Comparison of ENCODE assay signal across 25 mouse cellular contexts in the genomic region with DNA sequence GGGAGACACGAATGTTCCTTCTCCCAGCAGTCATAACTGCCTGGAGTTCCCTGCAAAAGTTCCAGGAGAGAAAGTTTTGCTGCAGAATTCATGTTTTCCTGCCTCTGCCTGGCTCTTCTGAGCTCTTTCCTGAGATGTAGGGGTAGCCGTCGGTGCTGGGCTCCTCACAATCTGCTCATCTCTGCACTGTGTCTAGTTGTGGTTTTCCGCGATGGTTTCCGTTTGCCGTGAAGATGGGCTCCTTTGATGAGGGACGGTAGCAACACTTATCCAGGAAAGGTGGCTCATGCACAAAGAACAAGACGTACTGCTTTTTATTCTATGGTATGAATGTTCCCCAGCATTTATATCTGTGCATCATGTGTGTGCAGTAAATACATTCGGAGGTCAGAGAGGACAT. TPM values are rescaled to one million over a fixed set of nuclear protein-coding genes. Genes with fewer than 3 reads are reported as not detected.
A peak's percentile ranks its signal among the peaks of the same experiment; 100 is the strongest.
DNase-seq lines count a peak whose midpoint lies in the region; ATAC-seq and TF ChIP-seq lines count a peak whose summit lies in the region.
"Had no signal": no experiment of that assay in that cellular context is flagged by ENCODE, and none has a peak within 500 bp of the region (broad histone marks: within the 10 kb centered on the region; RNA-seq: fewer than 3 reads in every experiment).

No protein-coding gene starts in this region.

- no peak for TF ChIP-seq POLR2A in spleen, adult 2 months (IDR thresholded peaks at IDR 0.05; ENCODE audit: low read depth, low read length)

- H3K4me3 ChIP-seq in spleen, adult 2 months (ENCODE audit: extremely low read depth, insufficient read depth, insufficient read length): no peak overlapping the region
- no peak overlapping the region for H3K4me3 ChIP-seq in midbrain, embryonic 15.5 days
- H3K4me3 ChIP-seq in lung, postnatal 0 days (ENCODE audit: low read depth, low read length): no peak overlapping the region
- H3K4me3 ChIP-seq: embryonic facial prominence, embryonic 12.5 days; forebrain, embryonic 12.5 days; gastrocnemius, adult 2 months; hindbrain, embryonic 15.5 days; midbrain, embryonic 13.5 days; neural tube, embryonic 12.5 days had no signal

- no peak for TF ChIP-seq EP300 in lung, postnatal 0 days (IDR thresholded peaks at IDR 0.05)

- peaks cover 7% of the 10 kb centered on the region; the same call in 1 of the 2 replicates for H3K4me1 ChIP-seq in spleen, adult 2 months (ENCODE audit: control insufficient read depth, insufficient read depth, insufficient read length)
- H3K4me1 ChIP-seq in midbrain, embryonic 15.5 days: no peaks in the 10 kb centered on the region
- no peaks in the 10 kb centered on the region for H3K4me1 ChIP-seq in lung, postnatal 0 days (ENCODE audit: insufficient read depth, low read depth, low read length)
- H3K4me1 ChIP-seq: embryonic facial prominence, embryonic 12.5 days; neural tube, embryonic 12.5 days had no signal

- H3K27me3 ChIP-seq in spleen, adult 2 months (ENCODE audit: control insufficient read depth, insufficient read depth, low read length): no peaks in the 10 kb centered on the region
- H3K27me3 ChIP-seq in midbrain, embryonic 15.5 days (replicated peaks): no peaks in the 10 kb centered on the region
- no peaks in the 10 kb centered on the region for H3K27me3 ChIP-seq in lung, postnatal 0 days (replicated peaks; ENCODE audit: insufficient read depth, low read length)
- H3K27me3 ChIP-seq: embryonic facial prominence, embryonic 12.5 days; hindbrain, embryonic 15.5 days; midbrain, embryonic 13.5 days; neural tube, embryonic 12.5 days had no signal

- no peaks in the 10 kb centered on the region for H3K36me3 ChIP-seq in spleen, adult 2 months (ENCODE audit: control insufficient read depth, insufficient read depth, low read length)
- H3K36me3 ChIP-seq in midbrain, embryonic 15.5 days (replicated peaks): no peaks in the 10 kb centered on the region
- H3K36me3 ChIP-seq in lung, postnatal 0 days (ENCODE audit: insufficient read depth, low read length): no peaks in the 10 kb centered on the region
- H3K36me3 ChIP-seq: embryonic facial prominence, embryonic 12.5 days; forebrain, embryonic 12.5 days; G1E; hindbrain, embryonic 15.5 days; midbrain, embryonic 13.5 days; neural tube, embryonic 12.5 days had no signal

- TF ChIP-seq CTCF in spleen, adult 2 months (IDR thresholded peaks at IDR 0.05; ENCODE audit: extremely low read depth, insufficient read depth, insufficient read length, insufficient replicate concordance): no peak
- no peak for TF ChIP-seq CTCF in lung, postnatal 0 days (IDR thresholded peaks at IDR 0.05)

- DNase-seq in spleen, adult 2 months (ENCODE audit: low read depth in 1 of 2, low spot score in 2 of 2): peak; percentile 29 to 36
- DNase-seq in spleen, adult 18-20 months: no peak
- peak; percentile 67 for DNase-seq in thymus, postnatal 14 days
- no peak for DNase-seq in adrenal gland, adult 18-20 months (ENCODE audit: low spot score in 2 of 2)
- DNase-seq in lung, postnatal 0 days (ENCODE audit: low spot score): no peak
- DNase-seq: adrenal gland, postnatal 36 days; cerebellum, postnatal 10 days; gastrocnemius, adult 2 months; kidney, adult 9 months; kidney, postnatal 14 days; right cerebral cortex, postnatal 14 days had no signal

- H3K9me3 ChIP-seq in midbrain, embryonic 15.5 days: no peaks in the 10 kb centered on the region
- H3K9me3 ChIP-seq in lung, postnatal 0 days (ENCODE audit: low read length): no peaks in the 10 kb centered on the region
- H3K9me3 ChIP-seq: embryonic facial prominence, embryonic 12.5 days; forebrain, embryonic 12.5 days; G1E; hindbrain, embryonic 15.5 days; midbrain, embryonic 13.5 days; neural tube, embryonic 12.5 days had no signal

- 61% methylated on average over 10 of the region's 10 CpGs for WGBS in spleen, adult 2 months
- whole genome bisulfite sequencing in midbrain, embryonic 15.5 days: 87% methylated on average over 10 of the region's 10 CpGs
- 71% methylated on average over 10 of the region's 10 CpGs for WGBS in lung, postnatal 0 days

- no peak overlapping the region for H3K27ac ChIP-seq in spleen, adult 2 months (ENCODE audit: insufficient read depth, low read length)
- no peak overlapping the region for H3K27ac ChIP-seq in midbrain, embryonic 15.5 days
- H3K27ac ChIP-seq in lung, postnatal 0 days (ENCODE audit: low read length): no peak overlapping the region
- H3K27ac ChIP-seq: embryonic facial prominence, embryonic 12.5 days; forebrain, embryonic 12.5 days; gastrocnemius, adult 2 months; hindbrain, embryonic 15.5 days; midbrain, embryonic 13.5 days; neural tube, embryonic 12.5 days had no signal

- peak; percentile 30; the same call in 1 of the 2 replicates for ATAC-seq in megakaryocyte progenitor cell, adult 5-6 weeks (replicated peaks; ENCODE audit: poor library complexity)
- ATAC-seq in midbrain, embryonic 15.5 days (replicated peaks): no peak
- no peak for ATAC-seq in lung, postnatal 0 days
- ATAC-seq: intestine, embryonic 16.5 days; midbrain, embryonic 13.5 days had no signal

- no peak overlapping the region for H3K9ac ChIP-seq in midbrain, embryonic 15.5 days
- H3K9ac ChIP-seq in lung, postnatal 0 days (replicated peaks; ENCODE audit: low read depth): no peak overlapping the region
- H3K9ac ChIP-seq: embryonic facial prominence, embryonic 12.5 days; forebrain, embryonic 12.5 days; hindbrain, embryonic 15.5 days; midbrain, embryonic 13.5 days; neural tube, embryonic 12.5 days had no signal

- H3K4me2 ChIP-seq in midbrain, embryonic 15.5 days: no peak overlapping the region
- H3K4me2 ChIP-seq in lung, postnatal 0 days (replicated peaks; ENCODE audit: low read depth, low read length): no peak overlapping the region
- H3K4me2 ChIP-seq: embryonic facial prominence, embryonic 12.5 days; forebrain, embryonic 12.5 days; heart, embryonic 11.5 days; hindbrain, embryonic 15.5 days; midbrain, embryonic 13.5 days; neural tube, embryonic 12.5 days had no signal

RNA-seq across cellular contexts. Expression of gene Xirp1, which starts 7.0 kb away (rescaled TPM):
- 0.08 TPM in 2 replicates for polyA plus RNA-seq in spleen, adult 2 months (2012; rRNA removed)
- not detected in 2 replicates for total RNA-seq in megakaryocyte progenitor cell, adult 5-6 weeks (2015)
- total RNA-seq in megakaryocyte progenitor cell, adult 5-6 weeks (2017): not detected in 2 replicates
- under 1 TPM in 1 of 2 experiments, not detected in 1; 0.80 TPM for total RNA-seq in adrenal gland, adult 18-20 months (2021)
- 0.03 TPM in 1 of 2 replicates, not detected in the other for polyA plus RNA-seq in midbrain, embryonic 15.5 days (2015; fragmentation: Nextera tagmentation; extraction: Ambion mirVana)
- 0.21 and 0.35 TPM in 2 replicates for polyA plus RNA-seq in lung, postnatal 0 days (2015; fragmentation: Nextera tagmentation; extraction: Ambion mirVana)
- total RNA-seq: CH12.LX; granulocyte monocyte progenitor cell, adult 5-6 weeks; hematopoietic stem cell, adult 5-6 weeks had no signal
- polyA plus RNA-seq: G1E; hindbrain, embryonic 15.5 days; limb, embryonic 11.5 days had no signal

RNA-seq across cellular contexts. Expression of gene Cx3cr1, which starts 39.3 kb away (rescaled TPM):
- 14.4 and 16.8 TPM in 2 replicates for polyA plus RNA-seq in spleen, adult 2 months (2012; rRNA removed)
- 10.6 and 11.9 TPM in 2 replicates for total RNA-seq in megakaryocyte progenitor cell, adult 5-6 weeks (2015)
- 10.8 and 13.9 TPM in 2 replicates for total RNA-seq in megakaryocyte progenitor cell, adult 5-6 weeks (2017)
- total RNA-seq in adrenal gland, adult 18-20 months (2021): 1 to 10 TPM; 2.8 to 3.4 TPM
- polyA plus RNA-seq in midbrain, embryonic 15.5 days (2015; fragmentation: Nextera tagmentation; extraction: Ambion mirVana): 8.0 and 8.1 TPM in 2 replicates
- polyA plus RNA-seq in lung, postnatal 0 days (2015; fragmentation: Nextera tagmentation; extraction: Ambion mirVana): 8.0 and 9.3 TPM in 2 replicates
- total RNA-seq: CH12.LX had no signal
- polyA plus RNA-seq: G1E had no signal

RNA-seq across cellular contexts. Expression of gene Csrnp1, which starts 46.0 kb away (rescaled TPM):
- polyA plus RNA-seq in spleen, adult 2 months (2012; rRNA removed): 50.5 and 78.5 TPM in 2 replicates
- total RNA-seq in megakaryocyte progenitor cell, adult 5-6 weeks (2015): 9.0 and 12.3 TPM in 2 replicates
- total RNA-seq in megakaryocyte progenitor cell, adult 5-6 weeks (2017): 13.3 and 18.9 TPM in 2 replicates
- total RNA-seq in adrenal gland, adult 18-20 months (2021): 10 to 100 TPM; 13.8 to 19.3 TPM
- 1.4 and 1.5 TPM in 2 replicates for polyA plus RNA-seq in midbrain, embryonic 15.5 days (2015; fragmentation: Nextera tagmentation; extraction: Ambion mirVana)
- polyA plus RNA-seq in lung, postnatal 0 days (2015; fragmentation: Nextera tagmentation; extraction: Ambion mirVana): 9.4 and 10.5 TPM in 2 replicates

Comparison
In these comparisons a context has a peak if more than half of its experiments do, and no peak if none do; other contexts are left out.
1. DNase-seq: peak in spleen, adult 2 months (2 of 2) and thymus, postnatal 14 days (single experiment); none in spleen, adult 18-20 months (0 of 2), adrenal gland, adult 18-20 months (0 of 2) and lung, postnatal 0 days (single experiment).